Mouse (Mus musculus): Measurements from ENCODE around the gene Sik2.
A peak's percentile ranks its signal among the peaks of the same experiment; 100 is the strongest.

Gene Sik2

GRCm38 (mm10) chr9:50867015-50867414, 141.9 kb downstream of the Sik2 start:
- DNase-seq (ENCODE audit: low read depth, low spot score): no peak

- DNase-seq (ENCODE audit: low read depth, low spot score): peak; percentile 52
Measured at GRCm38 (mm10) chr9:50865803-50866202, 143.1 kb downstream of the Sik2 start.

- no peak for DNase-seq (ENCODE audit: low read depth, low spot score)
Measured at GRCm38 (mm10) chr9:50864877-50865276, 144.0 kb downstream of the Sik2 start.

- peak; percentile 44 for DNase-seq (ENCODE audit: low read depth, low spot score)
Measured at GRCm38 (mm10) chr9:50863824-50864223, 145.0 kb downstream of the Sik2 start.

GRCm38 (mm10) chr9:50861119-50861839, 147.6 kb downstream of the Sik2 start:
- DNase-seq (ENCODE audit: low read depth, low spot score): no peak

GRCm38 (mm10) chr9:50858681-50859080, 150.2 kb downstream of the Sik2 start:
- DNase-seq (ENCODE audit: low read depth, low spot score): no peak

GRCm38 (mm10) chr9:50857082-50857641, 151.7 kb downstream of the Sik2 start:
- DNase-seq (ENCODE audit: low read depth, low spot score): no peak

GRCm38 (mm10) chr9:50856341-50857081, 152.4 kb downstream of the Sik2 start:
- DNase-seq (ENCODE audit: low read depth, low spot score): peak; percentile 94

GRCm38 (mm10) chr9:50855780-50856179, 153.1 kb downstream of the Sik2 start:
- no peak for DNase-seq (ENCODE audit: low read depth, low spot score)

- DNase-seq (ENCODE audit: low read depth, low spot score): no peak
Measured at GRCm38 (mm10) chr9:50855133-50855766, 153.6 kb downstream of the Sik2 start.

- DNase-seq (ENCODE audit: low read depth, low spot score): no peak
Measured at GRCm38 (mm10) chr9:50854376-50854775, 154.5 kb downstream of the Sik2 start.

GRCm38 (mm10) chr9:50852634-50853349, 156.1 kb downstream of the Sik2 start:
- peak; percentile 39 for DNase-seq (ENCODE audit: low read depth, low spot score)

GRCm38 (mm10) chr9:50850713-50851112, 158.2 kb downstream of the Sik2 start:
- DNase-seq (ENCODE audit: low read depth, low spot score): no peak

- DNase-seq (ENCODE audit: low read depth, low spot score): no peak
Measured at GRCm38 (mm10) chr9:50850271-50850670, 158.6 kb downstream of the Sik2 start.

- no peak for DNase-seq (ENCODE audit: low read depth, low spot score)
Measured at GRCm38 (mm10) chr9:50849755-50850154, 159.1 kb downstream of the Sik2 start.

GRCm38 (mm10) chr9:50849249-50849648, 159.6 kb downstream of the Sik2 start:
- peak; percentile 89 for DNase-seq (ENCODE audit: low read depth, low spot score)

- DNase-seq (ENCODE audit: low read depth, low spot score): no peak
Measured at GRCm38 (mm10) chr9:50848821-50849220, 160.1 kb downstream of the Sik2 start.

GRCm38 (mm10) chr9:50847606-50848368, 161.1 kb downstream of the Sik2 start:
- DNase-seq (ENCODE audit: low read depth, low spot score): no peak

- no peak for DNase-seq (ENCODE audit: low read depth, low spot score)
Measured at GRCm38 (mm10) chr9:50847133-50847532, 161.7 kb downstream of the Sik2 start.

GRCm38 (mm10) chr9:50845547-50845946, 163.3 kb downstream of the Sik2 start:
- no peak for DNase-seq (ENCODE audit: low read depth, low spot score)

- no peak for DNase-seq (ENCODE audit: low read depth, low spot score)
Measured at GRCm38 (mm10) chr9:50845081-50845480, 163.8 kb downstream of the Sik2 start, which contains the start of gene Ppp2r1b. TSS of gene Ppp2r1b (plus strand) at chr9:50845301.

Data from CD4-positive, CD25-positive, alpha-beta regulatory T cell, adult 2 months (primary cell).